Mouse (Mus musculus): ENCODE measurements around the gene Wbp2.

DNA sequence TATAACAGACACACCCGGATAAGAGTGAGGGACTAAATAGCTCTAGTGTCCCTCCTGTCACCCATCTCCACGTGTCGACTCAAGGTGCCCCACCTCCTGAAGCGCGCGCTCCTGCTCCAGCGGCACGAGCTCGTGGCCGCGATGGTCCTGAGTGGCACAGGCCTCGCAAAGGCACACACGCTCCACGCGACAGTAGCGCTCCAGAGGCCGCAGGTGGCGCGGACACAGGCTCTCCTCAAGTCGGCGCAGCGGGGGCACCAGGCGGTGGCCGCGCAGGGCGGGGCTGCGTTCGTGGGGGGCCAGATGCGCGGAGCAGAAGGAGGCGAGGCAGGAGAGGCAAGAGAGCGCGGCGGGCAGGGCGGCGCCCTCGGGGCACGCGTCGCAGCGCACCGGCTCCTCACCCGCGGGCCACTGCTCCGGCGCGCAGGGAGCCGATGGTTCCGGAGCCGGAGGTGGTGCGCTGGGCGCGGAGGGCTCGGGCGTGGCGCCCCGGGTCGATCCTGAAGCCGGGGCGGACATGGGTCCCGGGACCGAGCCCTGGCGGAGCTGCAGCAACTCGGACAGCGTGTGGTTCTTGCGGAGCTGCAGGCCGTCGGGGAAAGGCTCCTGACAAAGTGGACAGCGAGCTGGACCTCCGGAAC, 22.8 kb upstream of the Wbp2 start:
- no peak for TF ChIP-seq POLR2A (IDR thresholded peaks at IDR 0.05; ENCODE audit: control insufficient read depth, low read depth, low read length)
- TF ChIP-seq CTCF (IDR thresholded peaks at IDR 0.05; ENCODE audit: control insufficient read depth, insufficient read depth, insufficient replicate concordance, low read depth, low read length): no peak

Data from testis, adult 2 months (tissue).